Mouse (Mus musculus): Measurements from ENCODE around the gene Cxcl17.
A peak's percentile ranks its signal among the peaks of the same experiment; 100 is the strongest.

DNA sequence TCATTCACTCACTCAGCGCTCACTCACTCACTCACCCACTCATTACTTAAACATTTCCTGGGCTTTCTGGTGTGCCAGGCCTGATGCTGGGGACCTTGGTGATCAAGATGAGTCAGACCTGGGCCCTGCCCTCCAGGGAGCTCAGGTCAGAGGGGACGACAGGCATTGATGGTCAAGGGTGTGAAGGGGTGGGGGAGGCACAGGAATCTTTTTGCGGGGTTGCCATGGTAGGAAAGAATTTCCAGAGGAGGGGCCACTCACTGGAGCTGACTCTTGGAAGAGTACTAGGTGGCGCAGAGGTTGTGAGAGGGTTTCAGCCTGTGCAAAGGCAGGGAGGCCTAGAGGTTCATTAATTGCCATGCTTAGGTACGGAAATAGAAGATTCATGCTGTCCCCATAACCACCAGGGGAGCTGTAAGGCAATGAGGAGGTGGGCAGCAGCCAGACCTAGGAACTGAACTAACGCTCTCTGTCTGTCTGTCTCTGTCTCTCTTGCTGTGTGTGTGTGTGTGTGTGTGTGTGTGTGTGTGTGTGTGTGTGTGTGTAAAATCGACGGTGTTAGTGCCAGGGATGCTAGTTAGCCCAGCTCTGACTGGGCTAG, 35.5 kb downstream of the Cxcl17 start:
- TF ChIP-seq CTCF (IDR thresholded peaks at IDR 0.05; ENCODE audit: low read depth) (peak; percentile 33), EP300 (IDR thresholded peaks at IDR 0.05; ENCODE audit: low read depth) (no peak)
